Mouse (Mus musculus): ENCODE results near the gene Gm11168. TPM values are rescaled to one million over a fixed set of nuclear protein-coding genes. Genes with fewer than 3 reads are reported as not detected.
"Not testable (repeated sequence)": the region's sequence is repeated elsewhere in the genome, so short reads cannot be mapped to it uniquely, and the experiment has no call there.

The Gm11168 gene
- total and polyA plus RNA-seq, 3 experiments = not detected

- H3K9me3 ChIP-seq (replicated peaks; ENCODE audit: low read length); H3K36me3 ChIP-seq (replicated peaks in 1 of 2; ENCODE audit: control insufficient read depth in 1 of 2, insufficient read depth in 1 of 2, low read length in 1 of 2); H3K9ac ChIP-seq (ENCODE audit: insufficient read depth, low read depth); DNase-seq (ENCODE audit: extremely low read depth); H3K4me1 ChIP-seq (ENCODE audit: control insufficient read depth in 1 of 2, insufficient read depth in 2 of 2); in situ Hi-C loops (cut with MboI; ENCODE audit: low pct_ligation_motif_present, low pct_unique_long_range_greater_than_20kb, low sequenced_read_pairs); H3K79me2 ChIP-seq (replicated peaks; ENCODE audit: control insufficient read depth, extremely low read depth, insufficient read depth, poor library complexity, severe bottlenecking); H3K4me3 ChIP-seq (replicated peaks in 1 of 3; ENCODE audit: low read depth in 2 of 3, low read length in 2 of 3, poor library complexity in 1 of 3); H3K27ac ChIP-seq (ENCODE audit: insufficient read depth, low read depth); H3K27me3 ChIP-seq (replicated peaks); H3K4me2 ChIP-seq (ENCODE audit: insufficient read depth, low read depth, poor library complexity, severe bottlenecking); dilution Hi-C loops (cut with MboI; ENCODE audit: extremely low pct_ligation_motif_present, extremely low pct_unique_long_range_greater_than_20kb, low sequenced_read_pairs): not testable (repeated sequence)
Observed at GRCm38 (mm10) chr9:3007272-3007671, 4.1 kb downstream of the Gm11168 start.

GRCm38 (mm10) chr9:3009331-3009730 lies 6.2 kb downstream of the Gm11168 start:
- H3K36me3 ChIP-seq (replicated peaks in 1 of 2; ENCODE audit: control insufficient read depth in 1 of 2, insufficient read depth in 1 of 2, low read length in 1 of 2); H3K4me2 ChIP-seq (ENCODE audit: insufficient read depth, low read depth, poor library complexity, severe bottlenecking); DNase-seq (ENCODE audit: extremely low read depth); H3K79me2 ChIP-seq (replicated peaks; ENCODE audit: control insufficient read depth, extremely low read depth, insufficient read depth, poor library complexity, severe bottlenecking); in situ Hi-C loops (cut with MboI; ENCODE audit: low pct_ligation_motif_present, low pct_unique_long_range_greater_than_20kb, low sequenced_read_pairs); H3K4me3 ChIP-seq (replicated peaks in 1 of 3; ENCODE audit: low read depth in 2 of 3, low read length in 2 of 3, poor library complexity in 1 of 3); dilution Hi-C loops (cut with MboI; ENCODE audit: extremely low pct_ligation_motif_present, extremely low pct_unique_long_range_greater_than_20kb, low sequenced_read_pairs); H3K27ac ChIP-seq (ENCODE audit: insufficient read depth, low read depth); H3K4me1 ChIP-seq (ENCODE audit: control insufficient read depth in 1 of 2, insufficient read depth in 2 of 2); H3K27me3 ChIP-seq (replicated peaks); H3K9ac ChIP-seq (ENCODE audit: insufficient read depth, low read depth); H3K9me3 ChIP-seq (replicated peaks; ENCODE audit: low read length): not testable (repeated sequence)

- H3K4me3 ChIP-seq (replicated peaks in 1 of 3; ENCODE audit: low read depth in 2 of 3, low read length in 2 of 3, poor library complexity in 1 of 3); H3K9ac ChIP-seq (ENCODE audit: insufficient read depth, low read depth); DNase-seq (ENCODE audit: extremely low read depth); H3K36me3 ChIP-seq (replicated peaks in 1 of 2; ENCODE audit: control insufficient read depth in 1 of 2, insufficient read depth in 1 of 2, low read length in 1 of 2); dilution Hi-C loops (cut with MboI; ENCODE audit: extremely low pct_ligation_motif_present, extremely low pct_unique_long_range_greater_than_20kb, low sequenced_read_pairs); H3K27me3 ChIP-seq (replicated peaks); H3K4me1 ChIP-seq (ENCODE audit: control insufficient read depth in 1 of 2, insufficient read depth in 2 of 2); H3K27ac ChIP-seq (ENCODE audit: insufficient read depth, low read depth); H3K9me3 ChIP-seq (replicated peaks; ENCODE audit: low read length); H3K4me2 ChIP-seq (ENCODE audit: insufficient read depth, low read depth, poor library complexity, severe bottlenecking); in situ Hi-C loops (cut with MboI; ENCODE audit: low pct_ligation_motif_present, low pct_unique_long_range_greater_than_20kb, low sequenced_read_pairs); H3K79me2 ChIP-seq (replicated peaks; ENCODE audit: control insufficient read depth, extremely low read depth, insufficient read depth, poor library complexity, severe bottlenecking): not testable (repeated sequence)
Observed at GRCm38 (mm10) chr9:3012054-3012621, 9.0 kb downstream of the Gm11168 start.

GRCm38 (mm10) chr9:3012733-3013279 lies 9.7 kb downstream of the Gm11168 start, which contains the start of gene Gm10721:
Gene Gm10721, plus strand, starts transcription at chr9:3013140.
- H3K9me3 ChIP-seq (replicated peaks; ENCODE audit: low read length); H3K36me3 ChIP-seq (replicated peaks in 1 of 2; ENCODE audit: control insufficient read depth in 1 of 2, insufficient read depth in 1 of 2, low read length in 1 of 2); H3K4me3 ChIP-seq (replicated peaks in 1 of 3; ENCODE audit: low read depth in 2 of 3, low read length in 2 of 3, poor library complexity in 1 of 3); H3K27ac ChIP-seq (ENCODE audit: insufficient read depth, low read depth); DNase-seq (ENCODE audit: extremely low read depth); H3K4me1 ChIP-seq (ENCODE audit: control insufficient read depth in 1 of 2, insufficient read depth in 2 of 2); dilution Hi-C loops (cut with MboI; ENCODE audit: extremely low pct_ligation_motif_present, extremely low pct_unique_long_range_greater_than_20kb, low sequenced_read_pairs); H3K27me3 ChIP-seq (replicated peaks); in situ Hi-C loops (cut with MboI; ENCODE audit: low pct_ligation_motif_present, low pct_unique_long_range_greater_than_20kb, low sequenced_read_pairs); H3K79me2 ChIP-seq (replicated peaks; ENCODE audit: control insufficient read depth, extremely low read depth, insufficient read depth, poor library complexity, severe bottlenecking); H3K9ac ChIP-seq (ENCODE audit: insufficient read depth, low read depth); H3K4me2 ChIP-seq (ENCODE audit: insufficient read depth, low read depth, poor library complexity, severe bottlenecking): not testable (repeated sequence)

GRCm38 (mm10) chr9:3015354-3015753 lies 12.2 kb downstream of the Gm11168 start, which contains the start of gene Gm10720:
Gene Gm10720, plus strand, starts transcription at chr9:3015654.
- H3K4me2 ChIP-seq (ENCODE audit: insufficient read depth, low read depth, poor library complexity, severe bottlenecking); in situ Hi-C loops (cut with MboI; ENCODE audit: low pct_ligation_motif_present, low pct_unique_long_range_greater_than_20kb, low sequenced_read_pairs); H3K4me3 ChIP-seq (replicated peaks in 1 of 3; ENCODE audit: low read depth in 2 of 3, low read length in 2 of 3, poor library complexity in 1 of 3); H3K79me2 ChIP-seq (replicated peaks; ENCODE audit: control insufficient read depth, extremely low read depth, insufficient read depth, poor library complexity, severe bottlenecking); dilution Hi-C loops (cut with MboI; ENCODE audit: extremely low pct_ligation_motif_present, extremely low pct_unique_long_range_greater_than_20kb, low sequenced_read_pairs); H3K9me3 ChIP-seq (replicated peaks; ENCODE audit: low read length); H3K4me1 ChIP-seq (ENCODE audit: control insufficient read depth in 1 of 2, insufficient read depth in 2 of 2); DNase-seq (ENCODE audit: extremely low read depth); H3K27me3 ChIP-seq (replicated peaks); H3K27ac ChIP-seq (ENCODE audit: insufficient read depth, low read depth); H3K9ac ChIP-seq (ENCODE audit: insufficient read depth, low read depth); H3K36me3 ChIP-seq (replicated peaks in 1 of 2; ENCODE audit: control insufficient read depth in 1 of 2, insufficient read depth in 1 of 2, low read length in 1 of 2): not testable (repeated sequence)

GRCm38 (mm10) chr9:3015896-3016295 lies 12.8 kb downstream of the Gm11168 start:
- H3K79me2 ChIP-seq (replicated peaks; ENCODE audit: control insufficient read depth, extremely low read depth, insufficient read depth, poor library complexity, severe bottlenecking); dilution Hi-C loops (cut with MboI; ENCODE audit: extremely low pct_ligation_motif_present, extremely low pct_unique_long_range_greater_than_20kb, low sequenced_read_pairs); DNase-seq (ENCODE audit: extremely low read depth); H3K4me2 ChIP-seq (ENCODE audit: insufficient read depth, low read depth, poor library complexity, severe bottlenecking); H3K9me3 ChIP-seq (replicated peaks; ENCODE audit: low read length); in situ Hi-C loops (cut with MboI; ENCODE audit: low pct_ligation_motif_present, low pct_unique_long_range_greater_than_20kb, low sequenced_read_pairs); H3K27ac ChIP-seq (ENCODE audit: insufficient read depth, low read depth); H3K4me1 ChIP-seq (ENCODE audit: control insufficient read depth in 1 of 2, insufficient read depth in 2 of 2); H3K4me3 ChIP-seq (replicated peaks in 1 of 3; ENCODE audit: low read depth in 2 of 3, low read length in 2 of 3, poor library complexity in 1 of 3); H3K27me3 ChIP-seq (replicated peaks); H3K36me3 ChIP-seq (replicated peaks in 1 of 2; ENCODE audit: control insufficient read depth in 1 of 2, insufficient read depth in 1 of 2, low read length in 1 of 2); H3K9ac ChIP-seq (ENCODE audit: insufficient read depth, low read depth): not testable (repeated sequence)
